Mouse (Mus musculus) hindbrain, postnatal 0 days (tissue): ENCODE data around the gene Pkd1l1. TPM values are rescaled to one million over a fixed set of nuclear protein-coding genes. Genes with fewer than 3 reads are reported as not detected.

Experiments used
- ATAC-seq: fragments of 200-750 bp; cut with Nextera tagmentation; 2 replicates; pipeline ENCODE4 v1.8.0; 2017; ENCODE audit warnings: mild to moderate bottlenecking, moderate TSS enrichment, moderate library complexity
- DNase-seq: peaks from one replicate; pipeline ENCODE4 v3.0.0-alpha.2; 2015; ENCODE audit warnings: low spot score
- H3K27ac ChIP-seq: fragments of 300-500 bp; sonication (generic); 2 replicates; pipeline ENCODE4 v1.5.1; 2014; ENCODE audit warnings: mild to moderate bottlenecking
- H3K27me3 ChIP-seq: fragments of 300-500 bp; sonication (generic); 2 replicates; pipeline ENCODE4 v1.6.1; 2014; ENCODE audit warnings: low read length, mixed read lengths; ENCODE audit not compliant: insufficient read depth
- H3K36me3 ChIP-seq: fragments of 300-500 bp; sonication (generic); 2 replicates; pipeline ENCODE4 v1.6.1; 2014; ENCODE audit warnings: low read length, mixed read lengths; ENCODE audit not compliant: insufficient read depth
- H3K4me1 ChIP-seq: fragments of 300-500 bp; sonication (generic); 2 replicates; pipeline ENCODE4 v1.6.1; 2014; ENCODE audit warnings: antibody characterized with exemption, low read length, mixed read lengths; ENCODE audit not compliant: insufficient read depth
- H3K4me2 ChIP-seq: fragments of 300-500 bp; sonication (generic); 2 replicates; pipeline ENCODE4 v1.6.1; 2014; ENCODE audit warnings: low read depth, mild to moderate bottlenecking, low read length, moderate library complexity, mixed read lengths
- H3K4me3 ChIP-seq: fragments of 300-500 bp; sonication (generic); 2 replicates; pipeline ENCODE4 v1.5.1; 2014; ENCODE audit warnings: low read length
- H3K9ac ChIP-seq: fragments of 300-500 bp; sonication (generic); replicated peaks from 2 replicates; pipeline ENCODE4 v1.6.1; 2014; ENCODE audit warnings: mild to moderate bottlenecking, low read length, moderate library complexity, mixed read lengths
- H3K9me3 ChIP-seq: fragments of 300-500 bp; sonication (generic); 2 replicates; pipeline ENCODE4 v1.6.1; 2016; ENCODE audit warnings: low read length, mixed read lengths
- CTCF ChIP-seq: IDR thresholded peaks from 2 replicates; pipeline ENCODE4 v1.5.1; 2016; ENCODE audit warnings: antibody characterized with exemption, control low read depth, low read depth
- WGBS: fragments of 180-500 bp; shearing (Covaris S2); extraction: QIAGEN DNeasy Blood & Tissue Kit; methylation state at CpG from one replicate; pipeline ENCODE4 v1.1.7; 2014; 5-methylcytosine and 5-hydroxymethylcytosine counted together
- polyA plus RNA-seq: library from polyadenylated mRNA; unstranded; fragments of >200 nt; fragmentation: Nextera tagmentation; extraction: Ambion mirVana; gene quantifications from 2 replicates; pipeline ENCODE4 v1.2.1, GENCODE M21; 2015
- total RNA-seq: library from RNA; depleted of rRNA; stranded (reverse); fragments of >200 nt; gene quantifications from 2 replicates; pipeline ENCODE4 v1.2.3, GENCODE M21; 2014

Pkd1l1 gene
- total and polyA plus RNA-seq, 2 experiments from 2014 or later, result 0.33 to 0.37 TPM

GRCm38 (mm10) chr11:8814097-8814790 is 158.8 kb downstream of the Pkd1l1 start:
- Histone ChIP-seq H3K4me1 (no peaks in the 10 kb centered on the region), H3K4me2 (no peak overlapping the region), H3K36me3 (no peaks in the 10 kb centered on the region), H3K27me3 (no peaks in the 10 kb centered on the region), H3K9ac (no peak overlapping the region), H3K4me3 (no peak overlapping the region), H3K27ac (no peak overlapping the region), H3K9me3 (no peaks in the 10 kb centered on the region)
- ATAC-seq (no peak), DNase-seq (no peak)
- no peak for TF ChIP-seq CTCF
- WGBS, result 47% methylated on average over 4 of the region's 4 CpGs

DNA sequence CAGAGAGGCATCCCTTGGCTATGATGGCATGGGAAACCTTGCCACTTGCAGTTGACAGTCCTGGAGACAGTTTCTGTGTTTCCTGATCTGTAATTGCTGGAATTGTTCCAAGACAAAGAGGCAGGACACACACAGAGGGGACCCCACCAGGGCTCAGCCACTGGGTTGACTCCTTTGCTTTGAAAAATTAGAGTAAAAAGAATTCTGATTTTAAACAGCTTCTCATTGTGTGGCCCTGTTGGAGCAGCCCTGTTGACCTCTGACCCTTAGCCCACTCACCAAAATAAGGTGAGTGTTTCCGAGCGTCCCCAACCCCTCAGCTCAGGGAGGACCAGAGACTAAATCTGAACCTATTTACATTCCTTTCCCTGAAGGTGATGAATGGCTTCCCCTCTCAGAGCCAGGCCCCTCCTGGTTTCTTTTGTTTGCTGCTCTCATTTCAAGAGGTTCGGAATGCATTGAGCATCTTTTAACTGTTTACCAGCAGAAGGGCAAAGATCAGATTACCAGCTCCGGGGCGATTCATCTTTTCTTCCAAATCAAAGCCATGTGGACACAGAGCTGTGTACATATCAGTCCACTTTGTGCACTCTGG is 161.5 kb downstream of the Pkd1l1 start:
- no peaks in the 10 kb centered on the region for H3K36me3 ChIP-seq
- H3K4me2 ChIP-seq, result no peak overlapping the region
- H3K27me3 ChIP-seq, result no peaks in the 10 kb centered on the region
- no peak for DNase-seq
- no peak overlapping the region for H3K4me3 ChIP-seq
- ATAC-seq, result 0 out of 2 replicates have a peak, but pooled peaks have one; percentile 27
- 19% methylated on average over 5 of the region's 5 CpGs for WGBS
- no peaks in the 10 kb centered on the region for H3K9me3 ChIP-seq
- no peak for TF ChIP-seq CTCF
- H3K9ac ChIP-seq, result no peak overlapping the region
- H3K4me1 ChIP-seq, result no peaks in the 10 kb centered on the region
- no peak overlapping the region for H3K27ac ChIP-seq

DNA sequence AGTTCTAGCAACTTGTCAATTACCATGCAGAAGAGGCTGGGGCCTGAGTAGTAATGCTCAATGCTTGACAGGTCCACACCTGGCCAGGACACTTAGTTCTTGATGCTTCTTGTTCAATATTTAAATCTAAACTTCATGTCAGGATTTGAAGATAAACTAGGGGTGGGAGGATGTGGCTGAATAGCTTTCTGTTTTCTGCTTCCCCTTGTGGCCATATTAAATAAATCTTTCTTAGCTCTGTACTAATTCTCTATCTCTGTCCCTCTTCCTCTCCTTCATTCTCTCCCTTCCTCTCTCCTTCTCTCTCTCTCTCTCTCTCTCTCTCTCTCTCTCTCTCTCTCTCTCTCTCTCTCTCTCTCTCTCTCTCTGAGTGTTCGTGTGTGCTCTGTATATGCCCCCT is 163.4 kb downstream of the Pkd1l1 start:
- Histone ChIP-seq H3K4me1 (no peaks in the 10 kb centered on the region), H3K27ac (no peak overlapping the region), H3K9me3 (no peaks in the 10 kb centered on the region), H3K4me2 (no peak overlapping the region), H3K36me3 (no peaks in the 10 kb centered on the region), H3K27me3 (no peaks in the 10 kb centered on the region), H3K4me3 (no peak overlapping the region), H3K9ac (no peak overlapping the region)
- peak; percentile 42 for TF ChIP-seq CTCF
- WGBS, result 67% methylated on average over 1 of the region's 1 CpGs
- no peak for DNase-seq
- no peak for ATAC-seq

DNA sequence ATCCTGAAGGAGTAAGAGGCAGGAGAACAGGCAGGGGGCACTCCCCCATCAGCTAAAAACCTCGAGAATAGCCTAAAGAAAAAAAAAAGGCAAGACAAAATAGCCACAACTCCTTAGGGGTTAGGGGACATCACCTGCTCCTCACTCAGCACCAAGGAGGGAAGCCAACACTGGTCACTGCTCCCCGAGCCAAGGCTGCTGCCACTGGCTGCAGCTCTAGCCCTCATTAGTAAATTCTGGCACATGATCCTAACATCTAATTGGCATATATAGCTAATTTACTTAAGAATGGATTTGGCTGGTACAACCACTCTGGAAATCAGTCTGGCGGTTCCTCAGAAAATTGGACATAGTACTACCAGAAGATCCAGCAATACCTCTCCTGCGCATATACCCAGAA is 166.1 kb downstream of the Pkd1l1 start:
- H3K27me3 ChIP-seq, result no peaks in the 10 kb centered on the region
- 57% methylated on average over 4 of the region's 4 CpGs for WGBS
- no peak overlapping the region for H3K4me2 ChIP-seq
- TF ChIP-seq CTCF, result no peak
- no peak overlapping the region for H3K9ac ChIP-seq
- DNase-seq (no peak), ATAC-seq (no peak)
- no peak overlapping the region for H3K4me3 ChIP-seq
- no peaks in the 10 kb centered on the region for H3K9me3 ChIP-seq
- H3K4me1 ChIP-seq, result no peaks in the 10 kb centered on the region
- no peak overlapping the region for H3K27ac ChIP-seq
- H3K36me3 ChIP-seq, result no peaks in the 10 kb centered on the region

- TF ChIP-seq CTCF, result no peak
These were observed 168.9 kb downstream of the Pkd1l1 start for GRCm38 (mm10) chr11:8804178-8804577.

DNA sequence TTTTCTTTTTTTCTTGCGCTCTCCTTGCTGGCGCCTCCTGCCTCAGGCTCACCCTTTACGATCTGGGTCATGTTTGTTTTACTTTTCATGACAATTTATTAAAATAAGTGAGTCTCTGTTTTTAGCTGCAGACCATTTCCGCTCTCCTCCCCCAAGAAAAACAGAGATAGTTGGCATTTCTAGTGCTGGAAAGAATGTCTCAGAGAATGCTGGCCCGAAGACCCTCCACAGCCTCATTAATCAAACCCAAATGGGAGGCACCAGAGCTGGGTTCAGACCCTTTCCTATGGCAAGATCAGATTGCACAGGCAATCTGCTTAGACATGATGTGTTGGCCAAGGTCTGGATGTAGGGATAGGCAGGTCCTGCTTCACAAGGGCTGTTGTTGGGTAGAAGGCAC is 175.6 kb downstream of the Pkd1l1 start:
- ATAC-seq (no peak), DNase-seq (no peak)
- Histone ChIP-seq H3K4me2 (no peak overlapping the region), H3K36me3 (no peaks in the 10 kb centered on the region), H3K27me3 (no peaks in the 10 kb centered on the region), H3K9me3 (no peaks in the 10 kb centered on the region), H3K27ac (no peak overlapping the region), H3K4me3 (no peak overlapping the region), H3K9ac (no peak overlapping the region), H3K4me1 (no peaks in the 10 kb centered on the region)
- WGBS, result 78% methylated on average over 5 of the region's 5 CpGs
- TF ChIP-seq CTCF, result no peak

More at GRCm38 (mm10) chr11:8804178-8804577, 168.9 kb downstream of the Pkd1l1 start:
- no peaks in the 10 kb centered on the region for H3K9me3 ChIP-seq
- no peak overlapping the region for H3K9ac ChIP-seq
- H3K27me3 ChIP-seq, result no peaks in the 10 kb centered on the region
- H3K27ac ChIP-seq, result no peak overlapping the region
- 56% methylated on average over 3 of the region's 3 CpGs for WGBS
- H3K36me3 ChIP-seq, result no peaks in the 10 kb centered on the region
- no peak overlapping the region for H3K4me2 ChIP-seq
- DNase-seq (peak; percentile 43), ATAC-seq (peak; percentile 76)
- H3K4me1 ChIP-seq, result no peaks in the 10 kb centered on the region
- no peak overlapping the region for H3K4me3 ChIP-seq

DNA sequence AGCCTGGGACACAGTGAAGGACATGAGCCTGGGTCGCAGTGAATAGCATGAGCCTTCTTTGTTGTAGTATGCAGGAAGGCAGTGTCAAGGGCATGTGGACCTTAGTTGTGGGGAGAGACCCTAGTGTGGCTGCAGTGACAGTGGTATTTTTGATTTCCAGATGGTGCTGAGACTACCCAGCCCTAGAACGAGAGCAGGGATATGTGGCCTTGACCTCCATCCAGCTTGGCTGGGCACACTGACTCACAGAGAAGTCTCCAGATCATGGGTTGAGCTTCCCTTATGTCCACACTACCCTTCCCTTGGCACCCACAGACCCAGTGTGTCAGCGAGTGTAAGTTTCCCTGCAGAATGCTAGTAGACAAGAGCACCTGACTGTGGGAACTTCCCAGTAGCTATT is 178.0 kb downstream of the Pkd1l1 start:
- DNase-seq (no peak), ATAC-seq (no peak)
- H3K4me3 ChIP-seq, result no peak overlapping the region
- H3K9ac ChIP-seq, result no peak overlapping the region
- no peaks in the 10 kb centered on the region for H3K4me1 ChIP-seq
- H3K36me3 ChIP-seq, result no peaks in the 10 kb centered on the region
- H3K4me2 ChIP-seq, result no peak overlapping the region
- H3K27me3 ChIP-seq, result no peaks in the 10 kb centered on the region
- H3K27ac ChIP-seq, result no peak overlapping the region
- WGBS, result 87% methylated on average over 3 of the region's 3 CpGs
- TF ChIP-seq CTCF, result no peak
- H3K9me3 ChIP-seq, result no peaks in the 10 kb centered on the region
